Mouse (Mus musculus): ENCODE results near the gene Rps6kc1. TPM values are rescaled to one million over a fixed set of nuclear protein-coding genes. Genes with fewer than 3 reads are reported as not detected.

Gene Rps6kc1
- polyA plus RNA-seq, 1 experiment, result 25.0 TPM

DNA sequence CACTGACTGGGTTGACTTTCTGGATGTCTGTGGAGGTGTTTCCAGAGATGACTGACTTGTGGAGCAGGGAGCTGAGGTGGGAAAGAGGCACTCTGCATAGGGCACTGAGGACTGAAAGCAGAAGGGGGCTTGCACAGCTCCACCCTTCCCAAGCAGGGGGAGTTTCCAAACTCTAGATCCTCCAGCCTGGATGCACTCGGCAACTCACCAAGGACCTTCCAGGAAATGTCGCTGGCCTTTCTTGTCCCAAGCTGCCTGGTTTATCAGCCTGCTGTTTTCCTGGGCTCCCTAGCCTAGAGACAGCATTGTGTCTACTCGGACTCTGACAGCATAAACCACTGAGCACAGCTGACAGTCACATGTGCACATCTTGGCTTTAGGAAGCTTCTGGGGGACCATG lies 64.6 kb downstream of the Rps6kc1 start:
- no peaks in the 10 kb centered on the region for H3K4me1 ChIP-seq (ENCODE audit: control insufficient read depth, insufficient read depth, low read length)
- no peak overlapping the region for H3K4me3 ChIP-seq (ENCODE audit: insufficient read depth, low read length)
- no peak overlapping the region for H3K27ac ChIP-seq (ENCODE audit: insufficient read depth, low read length)
- TF ChIP-seq POLR2A (IDR thresholded peaks at IDR 0.05; ENCODE audit: low read depth, low read length) (no peak), CTCF (IDR thresholded peaks at IDR 0.05; ENCODE audit: borderline replicate concordance, insufficient read depth, low read length) (no peak)

DNA sequence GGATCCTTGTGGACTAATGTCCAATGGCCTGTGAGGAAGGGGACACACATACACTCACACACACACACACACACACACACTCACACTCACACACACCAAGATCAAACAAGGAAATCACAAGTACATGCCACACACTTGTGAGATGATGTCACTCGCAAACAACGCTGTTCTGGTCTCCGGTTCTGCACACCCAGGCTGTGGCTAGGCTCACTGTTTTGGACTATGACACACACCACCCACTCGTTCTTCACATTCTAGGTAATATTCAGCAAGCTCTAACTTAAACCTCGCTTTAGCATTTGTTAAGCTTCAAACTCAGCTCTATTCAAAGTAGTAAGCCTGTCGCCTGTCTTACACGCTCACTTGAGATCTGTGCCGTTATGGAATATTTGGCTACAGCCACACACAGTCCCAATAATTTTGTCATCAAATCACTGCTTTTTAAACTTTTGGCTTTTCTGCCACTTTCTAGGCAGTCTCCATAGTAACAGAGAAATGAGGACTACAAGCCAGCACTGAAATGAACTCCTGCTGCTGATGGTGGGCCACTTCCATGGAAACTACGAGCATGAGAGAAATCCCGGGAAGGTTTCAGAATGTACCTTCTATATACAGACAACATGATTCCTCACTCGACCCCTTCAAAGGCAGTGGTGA lies 65.4 kb downstream of the Rps6kc1 start:
- no peak for TF ChIP-seq CTCF (IDR thresholded peaks at IDR 0.05; ENCODE audit: borderline replicate concordance, insufficient read depth, low read length)
- no peak for TF ChIP-seq POLR2A (IDR thresholded peaks at IDR 0.05; ENCODE audit: low read depth, low read length)

DNA sequence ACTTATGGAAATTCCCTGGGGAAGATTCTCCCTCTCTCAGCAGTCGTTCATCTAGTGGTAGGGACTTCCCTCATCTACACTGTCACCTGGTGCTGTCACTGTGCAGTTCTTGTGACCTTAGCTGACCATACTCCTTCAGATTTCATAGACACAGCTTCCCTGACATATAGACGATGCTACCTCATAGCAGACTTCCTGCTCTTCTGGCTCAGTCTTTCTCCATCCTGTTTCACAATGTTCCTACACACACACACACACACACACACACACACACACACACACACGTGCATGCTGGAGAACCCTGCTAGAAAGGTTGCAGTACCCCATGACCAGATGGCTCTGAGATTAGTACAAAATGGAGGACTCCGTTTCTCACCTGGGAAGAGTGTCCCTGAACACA lies 66.2 kb downstream of the Rps6kc1 start:
- H3K4me3 ChIP-seq (ENCODE audit: insufficient read depth, low read length), result no peak overlapping the region

More for the DNA sequence above, 65.4 kb downstream of the Rps6kc1 start:
- Histone ChIP-seq H3K4me3 (ENCODE audit: insufficient read depth, low read length) (no peak overlapping the region), H3K27ac (ENCODE audit: insufficient read depth, low read length) (no peak overlapping the region), H3K4me1 (ENCODE audit: control insufficient read depth, insufficient read depth, low read length) (no peaks in the 10 kb centered on the region)

DNA sequence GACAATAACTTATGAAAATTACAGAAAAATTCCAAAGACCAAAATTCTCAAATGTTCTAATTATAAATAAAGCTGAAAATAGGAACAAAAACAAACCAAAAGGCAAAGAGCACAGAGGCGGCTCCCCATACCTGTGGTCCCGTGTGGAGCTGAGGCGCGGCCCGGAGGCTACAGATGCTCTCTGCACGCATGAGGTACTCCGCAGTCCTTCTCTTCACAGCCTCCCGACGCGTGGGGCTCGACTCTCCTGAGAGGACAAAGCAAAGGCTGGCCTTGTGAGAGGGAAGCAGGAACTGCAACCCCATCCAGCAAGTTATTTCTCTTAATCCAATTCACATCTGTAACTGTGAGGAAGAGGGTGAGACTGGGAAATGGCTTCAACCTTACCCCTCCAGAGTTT lies 67.2 kb downstream of the Rps6kc1 start:
- TF ChIP-seq POLR2A (IDR thresholded peaks at IDR 0.05; ENCODE audit: low read depth, low read length) (no peak), CTCF (IDR thresholded peaks at IDR 0.05; ENCODE audit: borderline replicate concordance, insufficient read depth, low read length) (no peak)
- Histone ChIP-seq H3K27ac (ENCODE audit: insufficient read depth, low read length) (no peak overlapping the region), H3K4me1 (ENCODE audit: control insufficient read depth, insufficient read depth, low read length) (no peaks in the 10 kb centered on the region), H3K4me3 (ENCODE audit: insufficient read depth, low read length) (no peak overlapping the region)

More for the DNA sequence above, 66.2 kb downstream of the Rps6kc1 start:
- TF ChIP-seq POLR2A (IDR thresholded peaks at IDR 0.05; ENCODE audit: low read depth, low read length), result no peak
- TF ChIP-seq CTCF (IDR thresholded peaks at IDR 0.05; ENCODE audit: borderline replicate concordance, insufficient read depth, low read length), result no peak
- no peaks in the 10 kb centered on the region for H3K4me1 ChIP-seq (ENCODE audit: control insufficient read depth, insufficient read depth, low read length)
- no peak overlapping the region for H3K27ac ChIP-seq (ENCODE audit: insufficient read depth, low read length)

DNA sequence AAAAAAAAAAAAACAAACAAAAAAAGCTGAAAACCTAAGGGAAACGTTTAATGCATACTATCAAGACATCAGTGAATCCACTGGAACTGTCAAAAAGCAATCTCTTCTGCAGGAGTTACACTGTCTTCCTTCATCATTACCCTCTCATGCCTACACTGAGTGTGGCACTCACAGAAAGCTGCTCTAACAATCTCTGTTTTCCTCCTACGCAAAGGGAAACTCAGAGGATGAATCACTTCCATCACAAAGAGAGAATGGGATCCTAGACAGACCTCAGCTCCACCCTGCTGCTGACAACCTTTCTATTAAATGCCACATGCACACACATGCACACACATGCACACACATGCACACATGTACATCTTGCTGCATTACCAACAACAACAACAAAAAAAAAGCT lies 75.5 kb downstream of the Rps6kc1 start:
- H3K4me3 ChIP-seq (ENCODE audit: insufficient read depth, low read length), result no peak overlapping the region
- no peak overlapping the region for H3K27ac ChIP-seq (ENCODE audit: insufficient read depth, low read length)
- H3K4me1 ChIP-seq (ENCODE audit: control insufficient read depth, insufficient read depth, low read length), result peaks cover 7% of the 10 kb centered on the region
- TF ChIP-seq CTCF (IDR thresholded peaks at IDR 0.05; ENCODE audit: borderline replicate concordance, insufficient read depth, low read length) (no peak), POLR2A (IDR thresholded peaks at IDR 0.05; ENCODE audit: low read depth, low read length) (no peak)

DNA sequence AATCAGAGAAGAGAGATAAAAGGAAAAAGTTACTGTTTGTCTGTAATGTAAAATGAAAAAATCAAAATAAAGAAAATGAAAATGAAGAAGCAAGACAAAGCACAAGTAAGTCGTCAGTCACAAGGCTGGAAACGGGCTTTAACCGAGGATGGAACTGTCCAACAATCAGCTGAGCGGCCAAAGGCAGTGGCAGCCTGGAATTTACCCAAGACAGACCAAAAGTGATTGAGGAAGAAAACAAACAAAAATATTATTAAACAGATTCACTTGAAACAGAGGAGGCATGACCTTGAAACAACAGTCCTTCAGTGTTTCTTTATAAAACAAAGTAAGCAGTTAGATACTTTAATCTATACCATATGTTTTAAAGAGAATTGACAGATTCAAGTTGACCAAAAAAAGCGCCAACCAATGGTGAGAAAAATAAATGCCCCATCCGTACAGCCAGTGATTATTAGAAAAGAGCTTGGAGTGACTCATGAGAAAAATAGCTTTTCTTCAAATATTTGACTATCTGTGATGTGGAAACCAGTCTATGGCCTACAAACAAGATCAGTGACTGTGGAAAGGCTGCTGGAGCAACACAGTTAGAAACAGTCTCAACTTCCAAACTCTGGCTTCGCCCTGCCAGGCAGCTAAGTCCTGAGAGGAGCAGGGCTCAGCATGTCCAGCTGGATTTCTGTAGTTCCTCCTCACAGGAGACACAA lies 77.2 kb downstream of the Rps6kc1 start:
- TF ChIP-seq POLR2A (IDR thresholded peaks at IDR 0.05; ENCODE audit: low read depth, low read length), result no peak
- no peak for TF ChIP-seq CTCF (IDR thresholded peaks at IDR 0.05; ENCODE audit: borderline replicate concordance, insufficient read depth, low read length)
- Histone ChIP-seq H3K27ac (ENCODE audit: insufficient read depth, low read length) (peak overlapping the region; percentile 15; the same call in 1 of the 2 replicates), H3K4me3 (ENCODE audit: insufficient read depth, low read length) (no peak overlapping the region), H3K4me1 (ENCODE audit: control insufficient read depth, insufficient read depth, low read length) (peaks cover 7% of the 10 kb centered on the region)

DNA sequence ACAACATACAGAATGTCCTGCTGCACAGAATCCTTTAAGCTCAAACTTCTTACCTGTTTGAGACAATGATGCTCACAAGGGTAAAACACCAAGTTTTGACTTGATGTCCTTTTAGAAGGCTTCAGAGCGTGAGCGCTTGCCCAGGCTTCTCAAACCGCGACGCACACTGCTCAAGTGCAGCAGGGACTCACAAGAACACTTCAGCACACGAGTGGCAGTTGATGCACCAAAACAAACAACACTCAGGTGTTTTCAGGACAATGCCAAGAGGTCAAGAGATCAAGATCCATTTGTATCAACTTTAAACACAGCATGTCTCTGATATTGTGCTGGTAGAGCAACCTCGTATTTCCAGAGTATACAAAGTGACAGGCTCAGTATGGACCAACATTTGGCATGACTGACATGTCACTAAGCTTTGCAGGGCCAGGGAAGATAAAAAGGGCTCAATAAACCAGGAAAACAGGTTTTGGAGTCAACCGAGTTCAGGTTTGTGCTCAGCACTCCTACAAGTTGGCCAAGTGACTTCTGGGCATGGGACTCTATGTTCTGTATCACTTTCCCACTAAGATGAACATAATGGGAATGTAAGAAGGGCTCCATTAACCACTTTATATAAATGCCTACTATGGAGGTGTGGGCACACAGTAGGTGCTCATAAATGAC lies 78.5 kb downstream of the Rps6kc1 start:
- TF ChIP-seq POLR2A (IDR thresholded peaks at IDR 0.05; ENCODE audit: low read depth, low read length) (no peak), CTCF (IDR thresholded peaks at IDR 0.05; ENCODE audit: borderline replicate concordance, insufficient read depth, low read length) (no peak)
- H3K4me1 ChIP-seq (ENCODE audit: control insufficient read depth, insufficient read depth, low read length), result peaks cover 7% of the 10 kb centered on the region
- H3K4me3 ChIP-seq (ENCODE audit: insufficient read depth, low read length), result no peak overlapping the region
- no peak overlapping the region for H3K27ac ChIP-seq (ENCODE audit: insufficient read depth, low read length)

DNA sequence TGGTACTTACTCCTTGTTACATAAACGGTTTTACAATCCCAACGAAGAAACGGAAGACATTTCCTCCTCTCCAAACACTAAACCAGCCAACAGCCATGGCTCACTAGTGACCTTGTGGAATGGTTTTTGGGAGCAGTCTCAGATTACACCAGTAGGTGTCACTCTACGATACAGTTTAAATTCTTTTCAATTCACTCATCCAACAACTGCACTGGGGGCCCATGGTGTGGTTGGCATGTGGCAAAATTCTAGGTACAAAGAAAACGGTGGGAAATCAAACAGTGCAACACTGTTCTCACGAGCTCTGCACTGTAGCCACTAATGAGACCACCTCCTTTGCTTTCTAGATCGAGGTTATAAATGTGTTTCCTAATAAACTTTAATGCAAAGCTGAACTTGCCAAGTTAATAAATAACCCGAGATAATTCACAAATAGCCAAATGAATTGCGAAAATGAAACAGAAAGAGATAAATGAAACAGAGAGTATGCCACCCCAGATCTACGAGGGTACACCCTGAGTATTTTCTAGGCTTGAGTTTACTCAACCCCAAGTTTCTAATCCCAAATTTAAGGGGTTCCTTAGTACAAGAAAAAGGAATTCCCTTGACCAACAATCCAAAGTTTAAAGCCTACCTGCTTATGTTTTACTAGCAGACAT lies 79.6 kb downstream of the Rps6kc1 start:
- no peak overlapping the region for H3K27ac ChIP-seq (ENCODE audit: insufficient read depth, low read length)
- TF ChIP-seq POLR2A (IDR thresholded peaks at IDR 0.05; ENCODE audit: low read depth, low read length), result no peak
- no peak for TF ChIP-seq CTCF (IDR thresholded peaks at IDR 0.05; ENCODE audit: borderline replicate concordance, insufficient read depth, low read length)
- H3K4me3 ChIP-seq (ENCODE audit: insufficient read depth, low read length), result no peak overlapping the region
- peaks cover 7% of the 10 kb centered on the region for H3K4me1 ChIP-seq (ENCODE audit: control insufficient read depth, insufficient read depth, low read length)

DNA sequence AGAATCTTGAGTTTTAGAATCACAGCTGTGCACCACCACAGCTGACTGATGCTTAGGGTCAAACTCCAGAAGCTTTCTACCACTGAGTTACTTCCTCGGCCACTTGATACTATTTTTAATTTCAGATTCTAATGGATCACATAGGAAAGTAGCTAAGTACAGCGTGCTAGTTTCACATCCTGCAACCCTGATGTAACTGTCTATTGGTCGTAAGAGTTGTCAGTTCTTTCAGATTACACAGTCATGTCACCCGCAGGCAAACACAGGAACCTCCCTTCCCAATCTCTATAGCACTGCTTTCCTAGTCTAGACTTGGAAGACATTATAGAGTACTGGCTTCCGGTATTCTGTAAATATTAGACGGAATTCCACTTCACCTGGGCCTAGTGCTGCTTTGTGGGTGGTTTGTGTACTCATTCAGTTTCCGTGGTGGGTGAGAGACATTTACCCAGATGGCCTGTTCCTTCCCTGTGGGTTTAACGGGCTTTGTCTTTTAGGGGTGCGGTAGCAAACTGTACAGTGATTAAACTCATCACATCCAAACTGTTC lies 85.0 kb downstream of the Rps6kc1 start:
- Histone ChIP-seq H3K4me3 (ENCODE audit: insufficient read depth, low read length) (no peak overlapping the region), H3K27ac (ENCODE audit: insufficient read depth, low read length) (no peak overlapping the region), H3K4me1 (ENCODE audit: control insufficient read depth, insufficient read depth, low read length) (no peaks in the 10 kb centered on the region)
- TF ChIP-seq POLR2A (IDR thresholded peaks at IDR 0.05; ENCODE audit: low read depth, low read length) (no peak), CTCF (IDR thresholded peaks at IDR 0.05; ENCODE audit: borderline replicate concordance, insufficient read depth, low read length) (no peak)

All from embryonic fibroblast, embryonic 13.5 days (primary cell).